Mouse (Mus musculus) kidney, adult 10 weeks (tissue): ENCODE data around the gene Psme4. TPM values are rescaled to one million over a fixed set of nuclear protein-coding genes. Genes with fewer than 3 reads are reported as not detected.

Experiments
- polyA plus RNA-seq: library from polyadenylated mRNA; stranded (reverse); fragments of 350-450 nt; fragmentation: Illumina TruSeq; extraction: RNeasy Lipid Tissue Mini Kit (QIAGEN cat#74804); gene quantifications from one replicate; pipeline ENCODE4 v1.2.3, GENCODE M21; 2014; ENCODE audit warnings: low read depth, low replicate concordance

Psme4 gene
- 194 TPM for polyA plus RNA-seq

DNA sequence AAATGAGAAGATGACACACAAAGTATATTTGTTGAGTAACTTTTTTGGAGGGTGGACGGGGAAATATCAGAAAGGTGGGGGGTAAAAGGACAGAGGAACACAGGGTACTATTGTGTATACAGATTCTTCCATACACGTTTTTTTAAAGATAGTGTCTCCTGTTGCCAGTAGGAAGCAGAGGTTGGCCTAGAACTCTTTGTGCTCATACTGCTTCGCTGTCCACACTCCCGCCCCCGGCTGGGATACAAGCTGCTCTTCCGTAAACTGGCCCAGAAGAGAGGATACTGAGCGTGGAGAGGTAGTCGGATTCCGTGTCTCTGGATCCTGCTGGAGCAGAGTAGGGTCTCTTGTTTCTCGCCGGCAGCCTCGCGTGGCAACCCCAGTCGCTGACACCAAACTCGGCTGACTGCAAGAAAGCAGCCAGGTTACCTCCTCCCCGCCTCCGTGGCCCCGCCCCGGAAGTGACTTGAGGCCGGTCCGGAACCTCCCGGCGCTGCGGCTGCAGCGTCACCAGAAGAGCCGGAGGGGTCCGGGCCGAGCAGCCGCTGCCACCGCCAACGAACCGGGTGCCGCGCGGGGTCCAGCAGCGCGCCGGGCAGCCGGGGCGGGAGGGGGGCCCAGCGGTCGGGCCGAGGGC, at the start of gene Psme4:
Gene Psme4, plus strand, starts transcription at position 460 of the 637 bp plus-strand sequence.

DNA sequence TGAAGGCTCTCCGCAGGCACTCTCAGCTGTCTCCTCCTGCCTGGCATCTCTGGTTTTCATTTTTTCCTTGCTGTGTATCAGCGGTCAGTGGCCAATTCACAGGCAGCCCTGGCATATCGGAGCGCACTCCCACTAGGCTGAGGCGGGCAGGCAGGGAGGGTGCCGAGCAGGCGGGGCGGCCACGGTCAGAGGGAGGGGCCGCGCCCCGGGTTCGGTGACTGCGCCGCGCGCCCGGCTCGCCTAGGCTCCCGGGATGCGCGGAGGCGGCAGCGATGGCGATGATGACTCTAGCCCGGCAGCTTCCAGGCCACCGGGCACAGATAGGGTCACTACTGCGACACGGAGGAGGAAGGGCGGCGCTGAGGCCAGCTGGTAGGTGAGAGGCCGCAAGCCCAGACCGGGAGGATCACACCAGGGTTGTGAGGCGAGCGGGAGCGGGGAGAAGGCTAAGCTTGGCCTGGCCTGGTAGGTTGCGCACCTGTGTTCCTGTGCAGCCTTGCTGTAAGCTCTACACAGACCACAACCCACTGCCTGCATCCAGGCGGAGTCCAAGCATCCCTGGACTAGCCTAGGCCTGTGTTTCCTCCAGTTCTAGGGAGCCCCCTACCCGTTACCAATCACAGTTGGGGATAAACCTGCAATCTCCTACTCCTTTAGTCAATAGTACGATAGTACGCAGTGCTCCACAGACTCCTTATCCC, 113.8 kb downstream of the Psme4 start, which contains the start of the genes Gpr75 and Asb3:
Gene Gpr75, plus strand, starts transcription at position 188 of the 701 bp plus-strand sequence.
Gene Asb3, plus strand, starts transcription at position 246 of the 701 bp plus-strand sequence.

Other genes with a start within 250 kb of the Psme4 start
- 52.3 TPM for gene Acyp2, start 122.1 kb upstream of the Psme4 start, polyA plus RNA-seq
- gene Gpr75, start 113.6 kb downstream of the Psme4 start, polyA plus RNA-seq, result not detected
- gene Asb3, start 113.7 kb downstream of the Psme4 start, polyA plus RNA-seq, result 18.4 TPM
- 192 TPM for gene Erlec1, start 182.6 kb downstream of the Psme4 start, polyA plus RNA-seq
- 154 TPM for gene Chac2, start 214.6 kb downstream of the Psme4 start, polyA plus RNA-seq